Mouse (Mus musculus) hindbrain, postnatal 0 days (tissue): ENCODE results near the gene Rpf1. TPM values are rescaled to one million over a fixed set of nuclear protein-coding genes. Genes with fewer than 3 reads are reported as not detected.

ENCODE experiments used
- ATAC-seq: fragments of 200-750 bp; cut with Nextera tagmentation; 2 replicates; pipeline ENCODE4 v1.8.0; 2017; ENCODE audit warnings: mild to moderate bottlenecking, moderate TSS enrichment, moderate library complexity
- DNase-seq: peaks from one replicate; pipeline ENCODE4 v3.0.0-alpha.2; 2015; ENCODE audit warnings: low spot score
- H3K27ac ChIP-seq: fragments of 300-500 bp; sonication (generic); 2 replicates; pipeline ENCODE4 v1.5.1; 2014; ENCODE audit warnings: mild to moderate bottlenecking
- H3K27me3 ChIP-seq: fragments of 300-500 bp; sonication (generic); 2 replicates; pipeline ENCODE4 v1.6.1; 2014; ENCODE audit warnings: low read length, mixed read lengths; ENCODE audit not compliant: insufficient read depth
- H3K36me3 ChIP-seq: fragments of 300-500 bp; sonication (generic); 2 replicates; pipeline ENCODE4 v1.6.1; 2014; ENCODE audit warnings: low read length, mixed read lengths; ENCODE audit not compliant: insufficient read depth
- H3K4me1 ChIP-seq: fragments of 300-500 bp; sonication (generic); 2 replicates; pipeline ENCODE4 v1.6.1; 2014; ENCODE audit warnings: antibody characterized with exemption, low read length, mixed read lengths; ENCODE audit not compliant: insufficient read depth
- H3K4me2 ChIP-seq: fragments of 300-500 bp; sonication (generic); 2 replicates; pipeline ENCODE4 v1.6.1; 2014; ENCODE audit warnings: low read depth, mild to moderate bottlenecking, low read length, moderate library complexity, mixed read lengths
- H3K4me3 ChIP-seq: fragments of 300-500 bp; sonication (generic); 2 replicates; pipeline ENCODE4 v1.5.1; 2014; ENCODE audit warnings: low read length
- H3K9ac ChIP-seq: fragments of 300-500 bp; sonication (generic); replicated peaks from 2 replicates; pipeline ENCODE4 v1.6.1; 2014; ENCODE audit warnings: mild to moderate bottlenecking, low read length, moderate library complexity, mixed read lengths
- H3K9me3 ChIP-seq: fragments of 300-500 bp; sonication (generic); 2 replicates; pipeline ENCODE4 v1.6.1; 2016; ENCODE audit warnings: low read length, mixed read lengths
- CTCF ChIP-seq: IDR thresholded peaks from 2 replicates; pipeline ENCODE4 v1.5.1; 2016; ENCODE audit warnings: antibody characterized with exemption, control low read depth, low read depth
- WGBS: fragments of 180-500 bp; shearing (Covaris S2); extraction: QIAGEN DNeasy Blood & Tissue Kit; methylation state at CpG from one replicate; pipeline ENCODE4 v1.1.7; 2014; 5-methylcytosine and 5-hydroxymethylcytosine counted together
- polyA plus RNA-seq: library from polyadenylated mRNA; unstranded; fragments of >200 nt; fragmentation: Nextera tagmentation; extraction: Ambion mirVana; gene quantifications from 2 replicates; pipeline ENCODE4 v1.2.1, GENCODE M21; 2015
- total RNA-seq: library from RNA; depleted of rRNA; stranded (reverse); fragments of >200 nt; gene quantifications from 2 replicates; pipeline ENCODE4 v1.2.3, GENCODE M21; 2014

Rpf1 gene
- total and polyA plus RNA-seq, 2 experiments from 2014 or later: 21.0 to 25.9 TPM

GRCm38 (mm10) chr3:146500810-146501201 is 20.4 kb downstream of the Rpf1 start:
- peaks cover 13% of the 10 kb centered on the region; the same call in 1 of the 2 replicates for H3K36me3 ChIP-seq
- peak overlapping the region; percentile 72 for H3K4me2 ChIP-seq
- H3K27me3 ChIP-seq: no peaks in the 10 kb centered on the region
- H3K4me1 ChIP-seq: no peaks in the 10 kb centered on the region
- WGBS: 11% methylated on average over 5 of the region's 5 CpGs
- peak overlapping the region; percentile 83 for H3K27ac ChIP-seq
- H3K9me3 ChIP-seq: no peaks in the 10 kb centered on the region
- no peak for DNase-seq
- peak overlapping the region; percentile 81 for H3K4me3 ChIP-seq
- no peak for ATAC-seq
- H3K9ac ChIP-seq: peak overlapping the region; percentile 68
- TF ChIP-seq CTCF: no peak

- Histone ChIP-seq H3K4me2 (peak overlapping the region; percentile 72), H3K4me1 (no peaks in the 10 kb centered on the region), H3K4me3 (peak overlapping the region; percentile 81), H3K27ac (peak overlapping the region; percentile 83), H3K9ac (peak overlapping the region; percentile 68), H3K9me3 (no peaks in the 10 kb centered on the region), H3K27me3 (no peaks in the 10 kb centered on the region), H3K36me3 (peaks cover 7% of the 10 kb centered on the region; the same call in 1 of the 2 replicates)
- DNase-seq (peak; percentile 70), ATAC-seq (peak; percentile 81)
- TF ChIP-seq CTCF: no peak
- WGBS: under 1% methylated on average over 49 of the region's 57 CpGs
Measured at GRCm38 (mm10) chr3:146500003-146500809, 21.0 kb downstream of the Rpf1 start.

DNA sequence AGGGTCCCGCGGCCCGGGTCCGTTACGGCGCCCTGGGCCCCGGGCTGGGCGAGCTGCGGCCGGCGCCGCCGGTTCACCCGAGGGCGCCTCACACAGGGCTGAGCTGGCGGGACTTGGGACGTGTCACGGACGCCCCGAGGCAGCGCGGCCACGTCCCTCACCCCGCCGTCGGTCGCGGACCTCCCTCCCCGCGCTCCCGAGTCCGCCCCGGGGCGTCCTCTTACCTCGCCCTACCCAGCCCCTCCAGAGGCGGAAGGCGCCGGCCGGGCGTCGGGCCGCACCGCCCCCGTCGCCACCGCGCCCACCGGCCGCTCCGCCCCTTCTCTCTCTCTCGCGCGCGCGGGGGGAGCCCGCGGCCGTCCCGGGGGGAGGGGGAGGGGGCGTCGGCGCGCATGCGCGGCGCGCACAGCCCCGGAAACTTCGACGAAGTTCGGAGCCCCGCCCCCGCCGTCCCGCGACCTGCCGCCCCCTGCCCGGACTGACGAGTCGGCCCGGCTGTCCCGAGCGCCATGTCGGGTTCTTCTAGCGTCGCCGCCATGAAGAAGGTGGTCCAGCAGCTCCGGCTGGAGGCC is 21.7 kb downstream of the Rpf1 start, which contains the start of the genes Spata1 and Gng5:
TSS of gene Spata1 (minus strand) at position 323 of the 572 bp plus-strand sequence.
TSS of gene Gng5 (plus strand) at position 377 of the 572 bp plus-strand sequence.
- H3K9me3 ChIP-seq: no peaks in the 10 kb centered on the region
- H3K36me3 ChIP-seq: peaks cover 7% of the 10 kb centered on the region; the same call in 1 of the 2 replicates
- DNase-seq (peak; percentile 91), ATAC-seq (peak; percentile 93)
- peak within 1 kb of the TSS; percentile 81 for H3K4me3 ChIP-seq
- H3K4me2 ChIP-seq: peak within 1 kb of the TSS; percentile 72
- no peaks in the 10 kb centered on the region for H3K27me3 ChIP-seq
- H3K9ac ChIP-seq: peak within 1 kb of the TSS; percentile 68
- H3K27ac ChIP-seq: peak within 1 kb of the TSS; percentile 83
- H3K4me1 ChIP-seq: no peaks in the 10 kb centered on the region
- TF ChIP-seq CTCF: no peak
- 2% methylated on average over 65 of the region's 88 CpGs for WGBS

- no peak for TF ChIP-seq CTCF
- no peak for DNase-seq
- 5% methylated on average over 13 of the region's 13 CpGs for WGBS
- peak overlapping the region; percentile 83 for H3K27ac ChIP-seq
- peak overlapping the region; percentile 81 for H3K4me3 ChIP-seq
- H3K27me3 ChIP-seq: no peaks in the 10 kb centered on the region
- H3K36me3 ChIP-seq: peaks cover 7% of the 10 kb centered on the region; the same call in 1 of the 2 replicates
- no peaks in the 10 kb centered on the region for H3K4me1 ChIP-seq
- H3K9ac ChIP-seq: peak overlapping the region; percentile 68
- ATAC-seq: no peak
- no peaks in the 10 kb centered on the region for H3K9me3 ChIP-seq
- H3K4me2 ChIP-seq: peak overlapping the region; percentile 72
Measured at GRCm38 (mm10) chr3:146498989-146499388, 22.2 kb downstream of the Rpf1 start.

GRCm38 (mm10) chr3:146494941-146495340 is 26.3 kb downstream of the Rpf1 start:
- no peaks in the 10 kb centered on the region for H3K9me3 ChIP-seq
- 67% methylated on average over 8 of the region's 8 CpGs for WGBS
- no peaks in the 10 kb centered on the region for H3K36me3 ChIP-seq
- no peak for TF ChIP-seq CTCF
- no peaks in the 10 kb centered on the region for H3K27me3 ChIP-seq
- no peak overlapping the region for H3K4me2 ChIP-seq
- no peak overlapping the region for H3K9ac ChIP-seq
- H3K4me1 ChIP-seq: no peaks in the 10 kb centered on the region
- H3K27ac ChIP-seq: no peak overlapping the region
- no peak overlapping the region for H3K4me3 ChIP-seq
- no peak for DNase-seq
- ATAC-seq: no peak

DNA sequence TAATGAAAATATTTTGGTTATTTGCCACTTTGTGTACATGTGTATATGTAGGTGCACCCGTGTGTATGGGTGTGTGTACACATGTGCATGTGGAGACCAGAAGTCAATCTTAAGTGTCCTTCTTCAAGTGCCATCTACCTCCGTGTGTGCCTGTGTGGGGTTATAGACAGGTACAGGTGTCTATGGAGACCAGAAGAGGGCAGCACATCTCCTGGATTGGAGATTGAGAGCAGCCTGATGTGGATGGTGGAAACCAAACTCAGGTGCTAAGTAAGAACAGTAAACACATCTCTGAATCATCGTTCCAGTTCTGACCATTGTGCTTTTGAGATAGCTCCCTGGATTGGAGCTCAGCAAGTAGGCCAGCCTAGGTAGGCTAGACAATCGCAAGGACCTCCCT is 34.8 kb downstream of the Rpf1 start:
- H3K4me1 ChIP-seq: no peaks in the 10 kb centered on the region
- no peak overlapping the region for H3K4me2 ChIP-seq
- DNase-seq (no peak), ATAC-seq (no peak)
- TF ChIP-seq CTCF: no peak
- no peak overlapping the region for H3K9ac ChIP-seq
- no peak overlapping the region for H3K27ac ChIP-seq
- 90% methylated on average over 4 of the region's 4 CpGs for WGBS
- H3K27me3 ChIP-seq: no peaks in the 10 kb centered on the region
- no peak overlapping the region for H3K4me3 ChIP-seq
- no peaks in the 10 kb centered on the region for H3K36me3 ChIP-seq
- no peaks in the 10 kb centered on the region for H3K9me3 ChIP-seq
